Mouse (Mus musculus): Measurements from ENCODE around the gene Srgap1.

The Srgap1 gene

GRCm38 (mm10) chr10:122017063-122017462 is 30.1 kb downstream of the Srgap1 start:
- DNase-seq (ENCODE audit: low read depth, low spot score) = no peak

- no peak for DNase-seq (ENCODE audit: low read depth, low spot score)
Measured at GRCm38 (mm10) chr10:122016631-122017030, 30.5 kb downstream of the Srgap1 start.

GRCm38 (mm10) chr10:122012321-122012720 is 34.8 kb downstream of the Srgap1 start:
- DNase-seq (ENCODE audit: low read depth, low spot score) = no peak

GRCm38 (mm10) chr10:122008731-122009391 is 38.3 kb downstream of the Srgap1 start:
- no peak for DNase-seq (ENCODE audit: low read depth, low spot score)

- DNase-seq (ENCODE audit: low read depth, low spot score) = no peak
Measured at GRCm38 (mm10) chr10:122008370-122008730, 38.8 kb downstream of the Srgap1 start.

- DNase-seq (ENCODE audit: low read depth, low spot score) = no peak
Measured at GRCm38 (mm10) chr10:122006606-122007005, 40.5 kb downstream of the Srgap1 start.

- DNase-seq (ENCODE audit: low read depth, low spot score) = no peak
Measured at GRCm38 (mm10) chr10:122006151-122006550, 41.0 kb downstream of the Srgap1 start.

GRCm38 (mm10) chr10:122005560-122005959 is 41.6 kb downstream of the Srgap1 start:
- DNase-seq (ENCODE audit: low read depth, low spot score) = no peak

GRCm38 (mm10) chr10:122002930-122003329 is 44.2 kb downstream of the Srgap1 start:
- DNase-seq (ENCODE audit: low read depth, low spot score) = no peak

GRCm38 (mm10) chr10:121998806-121999205 is 48.3 kb downstream of the Srgap1 start:
- DNase-seq (ENCODE audit: low read depth, low spot score) = no peak

- DNase-seq (ENCODE audit: low read depth, low spot score) = no peak
Measured at GRCm38 (mm10) chr10:121996500-121996899, 50.6 kb downstream of the Srgap1 start.

- DNase-seq (ENCODE audit: low read depth, low spot score) = no peak
Measured at GRCm38 (mm10) chr10:121995448-121995847, 51.7 kb downstream of the Srgap1 start.

GRCm38 (mm10) chr10:121994660-121995059 is 52.5 kb downstream of the Srgap1 start:
- no peak for DNase-seq (ENCODE audit: low read depth, low spot score)

- DNase-seq (ENCODE audit: low read depth, low spot score) = no peak
Measured at GRCm38 (mm10) chr10:121992609-121993008, 54.5 kb downstream of the Srgap1 start.

- DNase-seq (ENCODE audit: low read depth, low spot score) = no peak
Measured at GRCm38 (mm10) chr10:121986997-121987396, 60.1 kb downstream of the Srgap1 start.

GRCm38 (mm10) chr10:121984887-121985286 is 62.2 kb downstream of the Srgap1 start:
- no peak for DNase-seq (ENCODE audit: low read depth, low spot score)

- no peak for DNase-seq (ENCODE audit: low read depth, low spot score)
Measured at GRCm38 (mm10) chr10:121983993-121984610, 63.0 kb downstream of the Srgap1 start.

GRCm38 (mm10) chr10:121975330-121975729 is 71.8 kb downstream of the Srgap1 start:
- DNase-seq (ENCODE audit: low read depth, low spot score) = no peak

- DNase-seq (ENCODE audit: low read depth, low spot score) = no peak
Measured at GRCm38 (mm10) chr10:121974591-121974990, 72.5 kb downstream of the Srgap1 start.

- DNase-seq (ENCODE audit: low read depth, low spot score) = no peak
Measured at GRCm38 (mm10) chr10:121973281-121973680, 73.8 kb downstream of the Srgap1 start.

GRCm38 (mm10) chr10:121972249-121972892 is 74.7 kb downstream of the Srgap1 start:
- DNase-seq (ENCODE audit: low read depth, low spot score) = no peak

- DNase-seq (ENCODE audit: low read depth, low spot score) = no peak
Measured at GRCm38 (mm10) chr10:121971658-121972057, 75.5 kb downstream of the Srgap1 start.

- no peak for DNase-seq (ENCODE audit: low read depth, low spot score)
Measured at GRCm38 (mm10) chr10:121970912-121971311, 76.2 kb downstream of the Srgap1 start.
